Mouse (Mus musculus) neural tube, embryonic 14.5 days (tissue): ENCODE results near the gene Slc35f6. TPM values are rescaled to one million over a fixed set of nuclear protein-coding genes. Genes with fewer than 3 reads are reported as not detected.
"Not testable (repeated sequence)": the region's sequence is repeated elsewhere in the genome, so short reads cannot be mapped to it uniquely, and the experiment has no call there.

Experiments used
- ATAC-seq: fragments of 200-750 bp; cut with Nextera tagmentation; 2 replicates; pipeline ENCODE4 v1.8.0; 2017; ENCODE audit warnings: low read depth, mild to moderate bottlenecking, moderate TSS enrichment, moderate library complexity
- H3K27ac ChIP-seq: fragments of 300-500 bp; sonication (generic); 2 replicates; pipeline ENCODE4 v1.5.1; 2014; ENCODE audit warnings: low read depth, mild to moderate bottlenecking, control low read depth, low read length, moderate library complexity, mixed read lengths
- H3K27me3 ChIP-seq: fragments of 300-500 bp; sonication (generic); 2 replicates; pipeline ENCODE4 v1.6.1; 2014; ENCODE audit warnings: low read length; ENCODE audit not compliant: control insufficient read depth, insufficient read depth
- H3K36me3 ChIP-seq: fragments of 300-500 bp; sonication (generic); 2 replicates; pipeline ENCODE4 v1.6.1; 2014; ENCODE audit warnings: low read length, mixed read lengths; ENCODE audit not compliant: control insufficient read depth, insufficient read depth
- H3K4me1 ChIP-seq: fragments of 300-500 bp; sonication (generic); 2 replicates; pipeline ENCODE4 v1.6.1; 2014; ENCODE audit warnings: low read length; ENCODE audit not compliant: control insufficient read depth, insufficient read depth
- H3K4me2 ChIP-seq: fragments of 300-500 bp; sonication (generic); 2 replicates; pipeline ENCODE4 v1.6.1; 2014; ENCODE audit warnings: mild to moderate bottlenecking, low read depth, low read length, control low read depth
- H3K4me3 ChIP-seq: fragments of 300-500 bp; sonication (generic); 2 replicates; pipeline ENCODE4 v1.5.1; 2014; ENCODE audit warnings: low read depth, low read length, control low read depth, mixed read lengths
- H3K9ac ChIP-seq: fragments of 300-500 bp; sonication (generic); replicated peaks from 2 replicates; pipeline ENCODE4 v1.6.1; 2014; ENCODE audit warnings: low read depth, mild to moderate bottlenecking, control low read depth, low read length, mixed read lengths
- H3K9me3 ChIP-seq: fragments of 300-500 bp; sonication (generic); 2 replicates; pipeline ENCODE4 v1.6.1; 2016; ENCODE audit warnings: low read length; ENCODE audit not compliant: control insufficient read depth
- WGBS: fragments of 180-500 bp; shearing (Covaris S2); extraction: QIAGEN DNeasy Blood & Tissue Kit; methylation state at CpG from one replicate; pipeline ENCODE4 v1.1.7; 2014; 5-methylcytosine and 5-hydroxymethylcytosine counted together
- polyA plus RNA-seq: library from polyadenylated mRNA; unstranded; fragments of >200 nt; fragmentation: Nextera tagmentation; extraction: Ambion mirVana; gene quantifications from 2 replicates; pipeline ENCODE4 v1.2.1, GENCODE M21; 2014

The Slc35f6 gene
- polyA plus RNA-seq, 1 experiment from 2014 or later: 37.1 TPM

DNA sequence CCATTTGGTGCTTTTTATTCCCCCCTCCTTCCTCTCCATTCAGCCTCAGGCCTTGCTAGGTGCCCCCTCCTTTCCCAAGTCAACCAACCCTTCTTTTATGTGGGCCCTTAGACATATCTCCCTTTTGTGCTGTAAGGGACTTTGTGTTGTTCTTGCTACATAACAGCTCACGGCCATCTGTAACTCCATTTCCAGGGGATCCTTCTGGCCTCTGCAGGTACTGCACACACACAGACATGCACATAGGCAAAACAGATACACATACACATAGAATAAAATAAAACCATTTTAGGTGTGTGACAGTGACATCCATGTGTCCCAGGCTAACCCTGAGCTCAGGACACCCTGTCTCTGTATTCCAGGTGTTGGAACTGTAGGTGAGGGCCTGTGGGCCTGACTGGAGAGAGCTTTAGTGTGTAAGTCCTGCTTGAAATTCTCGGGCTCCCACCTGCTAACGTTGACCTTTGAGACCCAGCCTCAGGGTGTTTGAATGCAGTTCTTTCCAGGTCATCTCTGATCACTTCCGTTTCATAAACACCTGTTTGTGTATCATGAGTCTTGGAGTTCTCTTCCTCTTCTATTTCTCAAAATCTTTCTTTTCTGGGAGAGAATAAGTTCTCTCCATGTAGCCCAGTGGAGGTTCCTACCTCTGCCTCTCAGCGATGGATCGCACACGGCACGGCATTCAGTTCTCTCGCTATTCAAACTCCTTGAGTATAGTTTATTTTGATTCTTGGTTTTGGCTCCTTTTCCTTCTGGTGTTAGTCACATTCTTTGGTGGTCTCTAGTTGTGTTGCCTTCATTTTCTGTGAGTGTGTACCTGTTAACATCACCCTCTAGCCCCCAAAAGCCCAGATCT lies 21.1 kb downstream of the Slc35f6 start:
- 95% methylated on average over 9 of the region's 9 CpGs for WGBS
- H3K4me1 ChIP-seq: no peaks in the 10 kb centered on the region
- H3K4me2 ChIP-seq: no peak overlapping the region
- no peak overlapping the region for H3K4me3 ChIP-seq
- H3K27ac ChIP-seq: no peak overlapping the region
- H3K36me3 ChIP-seq: no peaks in the 10 kb centered on the region
- no peak for ATAC-seq
- no peaks in the 10 kb centered on the region for H3K27me3 ChIP-seq
- no peak overlapping the region for H3K9ac ChIP-seq
- H3K9me3 ChIP-seq: no peaks in the 10 kb centered on the region

DNA sequence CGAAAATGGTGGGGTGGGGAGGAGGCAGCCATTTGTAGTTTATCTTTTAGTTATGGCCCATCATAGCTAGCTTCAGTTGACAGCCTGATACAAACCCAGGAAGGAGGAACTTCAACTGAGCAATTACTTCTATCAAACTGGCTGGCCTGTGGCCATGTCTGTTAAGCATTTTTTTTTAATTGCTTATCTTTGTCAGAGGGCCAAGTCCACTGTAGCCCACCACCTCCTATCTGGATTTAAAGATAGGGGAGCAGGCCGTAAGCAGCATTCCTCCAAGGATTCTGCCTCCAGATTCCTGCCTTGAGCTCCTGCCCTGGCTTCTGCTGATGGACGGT lies 21.7 kb downstream of the Slc35f6 start:
- ATAC-seq: no peak
- Histone ChIP-seq H3K4me2 (no peak overlapping the region), H3K27ac (no peak overlapping the region), H3K9ac (no peak overlapping the region), H3K9me3 (no peaks in the 10 kb centered on the region), H3K27me3 (no peaks in the 10 kb centered on the region), H3K4me3 (no peak overlapping the region), H3K4me1 (no peaks in the 10 kb centered on the region), H3K36me3 (no peaks in the 10 kb centered on the region)
- WGBS: 90% methylated on average over 3 of the region's 3 CpGs

DNA sequence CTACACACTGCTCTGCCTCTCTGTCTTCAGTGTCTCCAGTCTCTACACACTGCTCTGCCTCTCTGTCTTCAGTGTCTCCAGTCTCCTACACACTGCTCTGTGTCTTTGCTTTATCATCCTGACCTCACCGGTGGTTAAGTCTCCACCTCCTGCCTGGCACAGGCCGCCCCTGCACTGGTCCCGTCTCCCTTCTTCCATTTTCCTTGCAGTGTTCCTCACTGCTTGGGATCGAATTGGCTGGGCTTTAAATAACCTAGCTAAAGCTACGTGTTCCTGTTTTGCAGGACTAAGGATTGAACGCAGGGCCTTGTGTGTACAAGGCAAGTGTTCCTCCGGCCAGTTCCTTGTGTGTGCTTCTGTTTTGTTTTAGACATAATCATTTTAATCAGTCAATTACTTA lies 22.4 kb downstream of the Slc35f6 start:
- 94% methylated on average over 7 of the region's 7 CpGs for WGBS
- H3K4me3 ChIP-seq: no peak overlapping the region

DNA sequence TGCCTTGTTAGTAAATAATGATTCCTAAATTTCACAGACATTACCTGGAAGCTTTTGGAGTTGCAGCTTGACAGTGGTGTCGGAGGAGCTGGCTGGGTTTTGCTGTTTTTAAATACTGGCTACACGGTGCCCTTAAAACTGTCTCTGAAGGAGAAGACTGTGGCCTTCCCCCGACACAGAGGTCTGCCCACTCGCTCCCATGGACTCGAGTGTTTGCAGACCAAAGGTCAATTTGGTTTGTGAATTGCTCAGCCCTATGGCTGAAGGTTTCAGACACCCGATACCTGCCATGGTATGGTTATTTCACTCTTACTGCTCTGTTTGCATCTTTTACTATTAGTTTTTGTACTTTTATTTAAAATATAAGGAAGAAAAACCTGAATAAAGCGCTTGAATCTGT lies 26.3 kb downstream of the Slc35f6 start:
- H3K4me2 ChIP-seq: no peak overlapping the region

More for the DNA sequence above, 22.4 kb downstream of the Slc35f6 start:
- no peak overlapping the region for H3K27ac ChIP-seq
- no peaks in the 10 kb centered on the region for H3K9me3 ChIP-seq
- H3K27me3 ChIP-seq: no peaks in the 10 kb centered on the region
- no peaks in the 10 kb centered on the region for H3K36me3 ChIP-seq
- no peak overlapping the region for H3K9ac ChIP-seq
- H3K4me2 ChIP-seq: no peak overlapping the region
- H3K4me1 ChIP-seq: no peaks in the 10 kb centered on the region
- ATAC-seq: no peak

DNA sequence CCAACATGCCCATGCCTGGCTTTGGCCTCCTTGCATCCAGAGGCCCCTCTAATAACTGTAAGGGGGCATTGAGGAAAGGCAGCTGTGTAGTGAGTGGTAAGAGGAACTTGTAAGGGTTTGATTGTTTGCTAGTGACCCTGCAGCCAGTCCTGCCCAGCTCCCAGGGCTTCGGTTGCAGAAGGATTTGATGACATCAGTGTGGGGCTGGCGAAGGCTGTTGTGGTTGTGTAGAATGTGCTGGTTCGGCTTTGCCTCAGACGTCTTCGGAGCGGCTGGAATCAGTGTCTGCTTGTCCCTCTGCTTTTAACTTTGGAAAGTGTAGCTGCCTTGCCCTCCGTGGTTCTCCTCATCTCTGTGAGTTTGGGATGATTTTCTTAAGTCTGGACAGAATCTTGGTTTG lies 29.1 kb downstream of the Slc35f6 start:
- H3K36me3 ChIP-seq: no peaks in the 10 kb centered on the region
- no peak for ATAC-seq
- 86% methylated on average over 7 of the region's 7 CpGs for WGBS
- no peaks in the 10 kb centered on the region for H3K4me1 ChIP-seq
- no peak overlapping the region for H3K4me3 ChIP-seq
- no peak overlapping the region for H3K9ac ChIP-seq
- H3K4me2 ChIP-seq: no peak overlapping the region
- H3K27ac ChIP-seq: no peak overlapping the region
- no peaks in the 10 kb centered on the region for H3K27me3 ChIP-seq
- H3K9me3 ChIP-seq: no peaks in the 10 kb centered on the region

More for the DNA sequence above, 26.3 kb downstream of the Slc35f6 start:
- WGBS: 88% methylated on average over 7 of the region's 7 CpGs
- no peaks in the 10 kb centered on the region for H3K36me3 ChIP-seq
- H3K9ac ChIP-seq: no peak overlapping the region
- no peaks in the 10 kb centered on the region for H3K4me1 ChIP-seq
- H3K9me3 ChIP-seq: no peaks in the 10 kb centered on the region
- H3K27ac ChIP-seq: no peak overlapping the region
- no peaks in the 10 kb centered on the region for H3K27me3 ChIP-seq
- ATAC-seq: no peak
- no peak overlapping the region for H3K4me3 ChIP-seq

DNA sequence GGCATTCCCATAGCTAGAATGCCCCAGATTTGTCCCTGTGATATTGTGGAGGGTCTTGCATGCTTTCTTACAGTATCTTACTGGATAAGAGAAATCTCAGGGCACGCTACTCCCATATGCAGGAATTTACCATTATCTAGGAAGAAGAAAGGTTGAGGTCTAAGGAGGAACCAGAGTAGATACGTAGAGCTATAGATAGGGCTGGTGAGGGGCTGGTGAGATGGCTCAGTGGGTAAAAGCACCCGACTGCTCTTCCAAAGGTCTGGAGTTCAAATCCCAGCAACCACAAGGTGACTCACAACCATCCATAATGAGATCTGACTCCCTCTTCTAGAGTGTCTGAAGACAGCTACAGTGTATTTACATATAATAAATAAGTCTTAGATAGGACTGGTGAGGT lies 30.3 kb downstream of the Slc35f6 start:
- not testable (repeated sequence) for H3K4me2 ChIP-seq, H3K9ac ChIP-seq
- WGBS: 98% methylated on average over 3 of the region's 3 CpGs

DNA sequence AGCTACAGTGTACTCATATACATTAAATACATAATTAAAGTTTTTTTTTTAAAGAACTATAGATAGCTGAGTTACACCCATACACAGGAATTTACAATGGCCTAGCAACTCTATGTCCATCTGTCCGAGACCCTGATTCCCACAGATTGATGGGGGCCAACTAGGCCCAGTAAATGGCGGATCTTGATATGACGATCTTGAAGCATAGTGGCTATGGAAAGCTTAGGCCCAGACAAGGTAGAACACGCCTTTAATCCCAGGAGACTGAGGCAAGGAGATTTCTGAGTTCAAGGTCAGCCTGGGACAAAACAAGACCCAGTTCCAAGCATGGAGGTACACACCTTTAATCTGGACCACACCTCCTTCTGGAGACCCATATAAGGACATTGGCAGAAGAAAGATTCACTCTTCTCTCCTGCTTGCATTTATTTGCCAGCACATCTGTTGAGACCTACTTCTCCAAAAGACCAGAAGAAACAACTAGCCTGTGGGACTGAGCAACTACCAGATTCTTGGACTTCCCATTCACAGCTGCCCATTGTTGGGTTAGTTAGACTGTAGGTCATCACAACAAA lies 31.1 kb downstream of the Slc35f6 start:
- Histone ChIP-seq H3K4me3 (no peak overlapping the region), H3K27me3 (no peaks in the 10 kb centered on the region), H3K9me3 (no peaks in the 10 kb centered on the region), H3K27ac (no peak overlapping the region), H3K4me1 (no peaks in the 10 kb centered on the region), H3K36me3 (no peaks in the 10 kb centered on the region), H3K4me2 (no peak overlapping the region), H3K9ac (no peak overlapping the region)
- WGBS: 97% methylated on average over 4 of the region's 4 CpGs
- ATAC-seq: no peak

More for the DNA sequence above, 30.3 kb downstream of the Slc35f6 start:
- not testable (repeated sequence) for H3K27me3 ChIP-seq, H3K27ac ChIP-seq, H3K4me1 ChIP-seq, ATAC-seq, H3K4me3 ChIP-seq, H3K9me3 ChIP-seq, H3K36me3 ChIP-seq

DNA sequence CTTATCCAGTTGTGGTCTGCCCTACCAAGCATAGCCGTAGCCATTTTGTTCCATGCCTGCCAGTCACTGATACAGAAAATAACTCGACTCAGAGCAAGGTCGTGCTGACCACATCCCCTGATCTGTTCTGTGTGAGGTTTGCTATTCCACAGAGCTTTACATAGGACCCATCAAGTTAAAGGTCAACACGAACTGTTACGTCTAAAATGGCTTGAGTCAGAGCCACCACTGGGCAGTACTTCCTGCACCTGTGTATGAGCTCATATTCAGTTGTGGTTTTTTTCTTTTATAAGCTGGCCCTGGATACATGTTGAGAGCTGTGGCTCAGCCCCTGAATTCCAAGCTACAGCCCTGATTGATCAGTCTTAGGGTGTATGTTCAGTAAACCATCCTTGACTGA lies 31.9 kb downstream of the Slc35f6 start:
- H3K9ac ChIP-seq: no peak overlapping the region
- no peaks in the 10 kb centered on the region for H3K4me1 ChIP-seq
- H3K4me2 ChIP-seq: no peak overlapping the region
- H3K9me3 ChIP-seq: no peaks in the 10 kb centered on the region
- H3K27ac ChIP-seq: no peak overlapping the region
- ATAC-seq: no peak
- no peaks in the 10 kb centered on the region for H3K36me3 ChIP-seq
- H3K4me3 ChIP-seq: no peak overlapping the region
- no peaks in the 10 kb centered on the region for H3K27me3 ChIP-seq
- 86% methylated on average over 5 of the region's 5 CpGs for WGBS

DNA sequence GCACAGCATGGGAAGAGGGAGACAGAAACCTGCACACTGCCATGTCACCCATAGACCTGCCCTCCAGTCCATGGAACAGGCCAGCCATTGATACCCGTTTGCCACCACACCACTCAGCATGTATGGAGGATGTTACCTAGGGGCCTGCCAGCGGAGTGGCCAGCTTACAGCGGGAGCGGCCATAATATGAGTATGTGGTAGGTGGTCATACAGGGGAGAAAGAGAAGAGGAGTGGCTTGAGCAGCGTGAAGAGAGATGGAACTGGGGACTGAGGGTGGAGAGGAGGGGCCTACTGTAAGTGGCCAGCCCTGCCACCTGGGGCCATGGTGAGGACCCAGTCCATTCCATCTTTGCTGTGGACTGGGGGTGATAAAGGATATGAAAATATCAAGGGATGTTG lies 34.2 kb downstream of the Slc35f6 start:
- no peaks in the 10 kb centered on the region for H3K36me3 ChIP-seq
- no peaks in the 10 kb centered on the region for H3K27me3 ChIP-seq
- no peak overlapping the region for H3K4me3 ChIP-seq
- H3K9ac ChIP-seq: no peak overlapping the region
- H3K4me1 ChIP-seq: no peaks in the 10 kb centered on the region
- no peak for ATAC-seq
- H3K9me3 ChIP-seq: no peaks in the 10 kb centered on the region
- WGBS: 87% methylated on average over 5 of the region's 5 CpGs
- no peak overlapping the region for H3K4me2 ChIP-seq
- no peak overlapping the region for H3K27ac ChIP-seq
